Mouse (Mus musculus): ENCODE measurements at regions not wholly inside any gene's neighbourhood (a gene's known extent, or its start where the extent isn't known, plus 50 kb on each side); places are given as distances from the start of the nearest gene placed in this dataset.

- TF ChIP-seq NELFE (IDR thresholded peaks at IDR 0.05; ENCODE audit: low read depth, low read length) (no peak), GATA1 (IDR thresholded peaks at IDR 0.05; ENCODE audit: low read depth, low read length) (no peak), USF1 (IDR thresholded peaks at IDR 0.05; ENCODE audit: low read depth, low read length) (no peak), CHD2 (IDR thresholded peaks at IDR 0.05; ENCODE audit: low read length) (no peak), CTCF (IDR thresholded peaks at IDR 0.05 in 2 of 3, conservative IDR thresholded peaks at IDR 0.05 in 1 of 3; ENCODE audit: control insufficient read depth in 1 of 3, insufficient read depth in 1 of 3, low read depth in 2 of 3, low read length in 3 of 3, poor library complexity in 1 of 3, severe bottlenecking in 1 of 3) (no peak), TCF12 (IDR thresholded peaks at IDR 0.05; ENCODE audit: low read depth, low read length) (no peak), POLR2AphosphoS5 (IDR thresholded peaks at IDR 0.05; ENCODE audit: borderline replicate concordance, low read depth, low read length) (no peak), E2F4 (IDR thresholded peaks at IDR 0.05; ENCODE audit: borderline replicate concordance, low read depth, low read length) (no peak), JUND (IDR thresholded peaks at IDR 0.05; ENCODE audit: low read depth, low read length) (no peak), POLR2A (IDR thresholded peaks at IDR 0.05; ENCODE audit: control insufficient read depth in 1 of 2, insufficient read depth in 1 of 2, low read depth in 1 of 2, low read length in 2 of 2, poor library complexity in 1 of 2) (no peak), RAD21 (IDR thresholded peaks at IDR 0.05; ENCODE audit: low read depth, low read length) (no peak)
Observed at GRCm38 (mm10) chr9:46593444-46593843, 273.7 kb upstream of the 4931429L15Rik start.

Data from MEL (cell line).